Mouse (Mus musculus) olfactory bulb, adult 2 months (tissue): ENCODE results near the gene Cspg4.

ENCODE experiments used
- CTCF ChIP-seq: fragments of 200-500 bp; IDR thresholded peaks from 2 replicates; pipeline ENCODE4 v1.5.1; 2012; ENCODE audit warnings: low read depth, mild to moderate bottlenecking, low read length, moderate library complexity; ENCODE audit not compliant: insufficient read depth
- POLR2A ChIP-seq: fragments of 200-500 bp; IDR thresholded peaks from 2 replicates; pipeline ENCODE4 v1.6.1; 2012; ENCODE audit warnings: mild to moderate bottlenecking, low read depth, low read length, moderate library complexity; ENCODE audit not compliant: insufficient read depth

- TF ChIP-seq POLR2A = 0 out of 2 replicates have a peak, but pooled peaks have one; percentile 16
- TF ChIP-seq CTCF = no peak
Observed at GRCm38 (mm10) chr9:56927191-56928012, 62.6 kb downstream of the Cspg4 start.
